Mouse (Mus musculus) myocyte (in vitro differentiated cells): ENCODE measurements at regions not wholly inside any gene's neighbourhood (a gene's known extent, or its start where the extent isn't known, plus 50 kb on each side); places are given as distances from the start of the nearest gene placed in this dataset.

ENCODE experiments used
- E2F4 ChIP-seq: IDR thresholded peaks from one replicate; pipeline ENCODE4 v1.6.1; 2011; ENCODE audit warnings: mild to moderate bottlenecking, control low read depth, moderate library complexity; ENCODE audit not compliant: insufficient read depth
- MYOG ChIP-seq, 3 experiments: IDR thresholded peaks; one replicate each; pipeline ENCODE4 v1.6.1; 2011; ENCODE audit warnings: control low read depth in 2 of 3, low read depth in 2 of 3, mild to moderate bottlenecking in 2 of 3; ENCODE audit not compliant: insufficient read length in 2 of 3, control insufficient read depth in 1 of 3, insufficient read depth in 1 of 3
- POLR2A ChIP-seq: IDR thresholded peaks from one replicate; pipeline ENCODE4 v1.6.1; 2011; ENCODE audit warnings: low read depth, mild to moderate bottlenecking, control low read depth, moderate library complexity; ENCODE audit not compliant: insufficient read length
- POLR2AphosphoS2 ChIP-seq: IDR thresholded peaks from one replicate; pipeline ENCODE4 v1.6.1; 2011; ENCODE audit warnings: low read depth, control low read depth; ENCODE audit not compliant: insufficient read length
- REST ChIP-seq: IDR thresholded peaks from one replicate; pipeline ENCODE4 v1.6.1; 2011; ENCODE audit warnings: mild to moderate bottlenecking, control low read depth, moderate library complexity; ENCODE audit not compliant: insufficient read depth, insufficient read length
- USF1 ChIP-seq: IDR thresholded peaks from one replicate; pipeline ENCODE4 v1.6.1; 2011; ENCODE audit warnings: low read depth, mild to moderate bottlenecking, control low read depth, moderate library complexity

- no peak for TF ChIP-seq USF1
- no peak for TF ChIP-seq POLR2A
- no peak for TF ChIP-seq E2F4
- no peak for TF ChIP-seq MYOG (IDR thresholded peaks at IDR 0.05; ENCODE audit: control insufficient read depth in 1 of 3, insufficient read depth in 1 of 3, insufficient read length in 2 of 3, low read depth in 2 of 3)
- TF ChIP-seq POLR2AphosphoS2: no peak
- TF ChIP-seq REST: no peak
Measured at GRCm38 (mm10) chr1:51670009-51670408, 191.8 kb upstream of the Nabp1 start.
